ENCODE assay signal across 8 mouse cellular contexts in the genomic region with DNA sequence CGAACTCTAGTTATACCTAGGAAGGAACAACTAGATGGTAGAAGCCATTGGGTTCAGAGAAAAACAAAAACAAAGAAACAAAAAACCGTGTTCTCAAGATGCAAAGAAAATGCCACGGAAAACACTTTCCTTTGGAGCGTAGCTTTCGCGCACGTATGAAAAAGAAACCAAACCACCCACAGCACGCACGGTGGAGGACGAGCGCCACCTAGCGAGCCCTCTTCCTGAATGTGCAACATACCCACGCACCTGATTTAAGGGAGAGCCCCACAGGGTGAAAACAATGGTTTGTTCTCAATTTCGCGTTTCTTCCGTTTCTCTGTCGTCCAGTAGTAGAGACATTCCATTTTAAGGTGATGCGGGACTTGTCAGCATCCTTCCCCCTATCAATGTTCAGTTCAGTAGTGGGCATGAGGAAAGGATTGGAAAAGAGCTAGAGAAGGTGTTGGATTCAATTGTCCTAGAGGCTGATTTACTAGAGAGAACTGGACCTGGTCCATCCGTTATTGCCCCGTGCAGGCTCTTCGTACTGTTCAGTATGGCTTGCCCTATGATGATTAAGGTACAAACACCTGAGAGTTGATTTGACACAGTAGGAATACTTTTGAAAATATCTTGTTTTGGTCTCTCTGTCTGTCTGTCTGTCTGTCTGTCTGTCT. TPM values are rescaled to one million over a fixed set of nuclear protein-coding genes. Genes with fewer than 3 reads are reported as not detected.
A peak's percentile ranks its signal among the peaks of the same experiment; 100 is the strongest.
DNase-seq lines count a peak whose midpoint lies in the region; ATAC-seq lines count a peak whose summit lies in the region.

No protein-coding gene starts in this region.

- H3K9ac ChIP-seq in intestine, embryonic 14.5 days (ENCODE audit: low read length), result no peak overlapping the region

- no peaks in the 10 kb centered on the region for H3K36me3 ChIP-seq in intestine, embryonic 14.5 days (ENCODE audit: control insufficient read depth, insufficient read depth, low read length)

- H3K27ac ChIP-seq in intestine, embryonic 14.5 days (ENCODE audit: low read depth), result no peak overlapping the region

- 7% methylated on average over 21 of the region's 21 CpGs for WGBS in intestine, embryonic 14.5 days

- peak overlapping the region; percentile 49 for H3K4me2 ChIP-seq in intestine, embryonic 14.5 days (ENCODE audit: low read length)

- peak overlapping the region; percentile 26 for H3K4me3 ChIP-seq in intestine, embryonic 14.5 days (ENCODE audit: low read depth, low read length)

- peaks cover 38% of the 10 kb centered on the region for H3K27me3 ChIP-seq in intestine, embryonic 14.5 days (replicated peaks; ENCODE audit: control insufficient read depth, insufficient read depth, low read length)

- 0 out of 2 replicates have a peak, but pooled peaks cover 5% of the 10 kb centered on the region for H3K4me1 ChIP-seq in intestine, embryonic 14.5 days (replicated peaks; ENCODE audit: control insufficient read depth, insufficient read depth, low read length)

- 0 out of 2 replicates have a peak, but pooled peaks have one; percentile 61 for ATAC-seq in intestine, embryonic 14.5 days (replicated peaks; ENCODE audit: low FRiP score, low TSS enrichment, low read depth)

- peak; percentile 84 to 96 for DNase-seq in adrenal gland, adult (ENCODE audit: inconsistent age in 2 of 2, low spot score in 1 of 2)
- DNase-seq in embryo, embryonic 10.5 days (ENCODE audit: low spot score), result peak; percentile 94
- peak; percentile 56 for DNase-seq in gastrocnemius, postnatal 25 days
- peak; percentile 98 for DNase-seq in intestine, embryonic 14.5 days (ENCODE audit: low spot score)
- peak; percentile 86 to 92 for DNase-seq in left cerebral cortex, postnatal 14 days (ENCODE audit: low spot score in 2 of 2)
- DNase-seq in mesoderm, embryonic 11.5 days (ENCODE audit: low read depth, low spot score), result peak; percentile 91
- DNase-seq in right cerebral cortex, postnatal 36 days (ENCODE audit: low spot score in 2 of 2), result peak; percentile 61 to 74
- peak; percentile 69 for DNase-seq in yolk sac, embryonic 10.5 days (ENCODE audit: low spot score)

- H3K9me3 ChIP-seq in intestine, embryonic 14.5 days (ENCODE audit: control insufficient read depth, low read length), result no peaks in the 10 kb centered on the region

- intact Hi-C loops in left cerebral cortex, postnatal 14 days (cut with DNase I), result loop anchor here (1.0 to 2.0 kb wide), 2 partner anchors 644 to 718 kb away; no protein-coding TSS in a partner anchor

RNA-seq across cellular contexts. Expression of a gene that starts 4.2 kb away (rescaled TPM):
- under 1 TPM in 1 of 2 experiments, not detected in 1; 0.15 TPM for total RNA-seq in gastrocnemius, postnatal 25 days (2021)
- polyA plus RNA-seq in intestine, embryonic 14.5 days (2014; fragmentation: Nextera tagmentation; extraction: Ambion mirVana), result 2.8 and 3.2 TPM in 2 replicates
- total RNA-seq in left cerebral cortex, postnatal 14 days (2021), result not detected
